Mouse (Mus musculus) right cerebral cortex, postnatal 25 days (tissue): ENCODE measurements around the gene Inhbc.
"Not testable (repeated sequence)": the region's sequence is repeated elsewhere in the genome, so short reads cannot be mapped to it uniquely, and the experiment has no call there.

Source experiments
- DNase-seq: peaks from one replicate; pipeline ENCODE4 v3.0.0; 2022

Gene Inhbc

DNA sequence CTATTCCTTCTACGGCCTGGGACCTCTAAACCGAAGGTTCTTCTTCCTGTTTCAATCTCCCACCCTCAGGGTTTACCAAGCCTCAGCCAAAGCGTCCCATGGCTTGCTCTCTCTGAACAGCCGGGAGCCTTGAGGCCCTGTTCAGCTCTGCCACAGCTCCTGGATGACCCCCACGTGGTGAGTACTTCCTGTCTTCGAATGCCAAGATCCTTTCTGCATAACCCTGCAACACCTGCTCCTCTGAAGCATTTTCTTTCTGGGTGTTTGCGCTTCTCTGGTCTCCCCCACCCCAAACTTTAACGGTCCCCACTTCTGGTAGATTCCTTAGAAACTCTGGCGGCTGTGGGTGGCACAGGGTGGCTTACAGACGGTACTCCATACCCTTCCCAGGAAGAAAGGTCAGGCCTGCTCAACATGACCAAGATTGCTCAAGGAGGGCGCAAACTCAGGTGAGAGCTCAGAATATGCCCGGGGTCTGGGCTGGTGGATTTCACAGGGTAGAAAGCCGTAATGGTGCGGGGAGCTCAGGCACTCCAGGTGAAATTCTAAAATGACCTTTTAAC lies 44.7 kb downstream of the Inhbc start:
- DNase-seq = no peak

DNA sequence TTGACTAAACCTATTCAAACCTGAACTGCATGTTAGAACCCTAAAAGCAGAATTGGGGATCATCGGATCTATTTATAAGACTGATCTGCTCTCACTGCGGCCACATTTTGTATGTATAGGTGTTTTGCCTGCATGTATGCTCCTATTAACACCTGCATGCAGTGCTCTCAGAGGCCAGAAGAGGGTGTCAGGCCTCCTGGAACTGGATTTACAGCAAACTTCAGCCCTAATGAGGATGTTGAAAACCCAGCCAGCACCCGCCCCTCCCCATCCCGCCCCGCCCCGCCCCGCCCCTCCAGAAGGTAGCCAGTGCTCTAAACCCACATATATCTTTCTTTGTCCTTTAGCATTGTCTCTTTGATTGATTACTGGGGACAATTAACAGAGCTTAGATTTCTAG lies 45.7 kb downstream of the Inhbc start:
- no peak for DNase-seq

DNA sequence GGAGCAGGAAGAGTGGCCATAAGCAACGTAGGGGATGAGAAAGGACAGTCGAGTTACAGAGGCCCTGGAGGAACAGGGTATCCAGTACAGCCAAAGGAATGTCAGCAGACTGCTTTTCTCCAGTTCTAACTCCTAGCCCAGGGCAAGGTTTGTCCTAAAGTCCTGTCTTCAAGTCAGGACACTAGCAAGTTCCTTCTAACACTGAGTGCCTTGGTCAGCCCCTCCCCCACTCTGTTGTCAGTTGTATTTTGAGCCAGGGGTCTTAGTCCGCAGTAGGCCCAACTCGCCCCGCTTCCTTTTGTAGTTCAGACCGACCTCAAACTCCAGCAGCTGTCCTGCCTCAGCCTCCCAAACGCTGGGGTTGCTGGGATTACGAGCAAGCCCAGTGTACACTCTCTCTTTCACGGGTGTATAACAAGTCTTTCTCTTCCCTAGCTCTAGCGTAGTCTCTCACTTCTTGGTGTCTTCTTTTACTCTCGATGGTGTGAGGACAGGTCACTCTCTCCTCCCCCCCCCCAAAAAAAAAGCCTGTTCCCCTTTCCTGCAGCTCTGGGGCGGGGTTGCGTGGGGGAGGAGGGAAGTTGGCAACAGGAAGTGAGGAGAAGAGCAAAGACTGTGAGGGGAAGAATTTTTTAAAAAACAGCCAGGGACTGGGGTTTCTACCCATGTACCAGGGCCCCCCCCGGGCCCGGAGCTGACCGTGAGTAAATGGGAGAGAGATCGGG lies 46.9 kb downstream of the Inhbc start:
- DNase-seq = no peak

DNA sequence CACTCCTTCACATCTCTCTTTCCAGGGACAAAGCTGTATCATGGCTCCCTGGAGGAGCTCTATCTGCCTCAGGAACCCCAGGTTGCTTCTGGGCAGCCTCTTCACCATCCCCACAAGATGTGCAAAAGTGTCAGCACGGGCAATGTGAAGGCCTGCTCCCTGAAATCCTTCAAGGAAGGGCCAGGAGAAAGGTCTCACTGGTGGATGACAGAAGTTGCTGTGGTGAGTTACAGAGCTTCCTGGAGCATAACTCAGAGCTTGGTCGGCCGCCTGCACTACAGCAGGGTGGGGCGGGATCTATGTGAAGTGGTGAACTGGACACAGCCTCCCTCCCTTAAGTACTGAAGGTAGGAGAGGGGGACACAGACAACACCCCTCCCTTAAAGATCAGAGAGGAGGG lies 47.6 kb downstream of the Inhbc start:
- no peak for DNase-seq

DNA sequence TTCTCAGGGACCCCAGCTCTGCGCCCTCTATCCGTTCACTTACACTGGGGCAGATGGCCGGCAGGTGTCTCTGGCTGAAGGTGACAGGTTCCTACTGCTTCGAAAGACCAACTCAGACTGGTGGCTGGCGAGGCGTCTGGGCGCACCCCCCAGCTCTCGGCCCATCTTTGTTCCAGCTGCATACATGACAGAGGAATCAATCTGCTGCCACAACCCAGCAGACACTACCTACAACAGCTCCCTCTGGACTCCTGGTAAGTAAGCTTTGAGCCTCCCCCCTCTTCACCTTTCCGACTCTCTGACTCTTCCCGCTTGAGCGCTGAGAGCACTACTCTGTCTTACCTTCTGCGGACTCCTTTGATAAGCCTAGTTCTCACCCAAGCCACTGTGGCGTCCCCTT lies 48.1 kb downstream of the Inhbc start:
- DNase-seq = no peak

DNA sequence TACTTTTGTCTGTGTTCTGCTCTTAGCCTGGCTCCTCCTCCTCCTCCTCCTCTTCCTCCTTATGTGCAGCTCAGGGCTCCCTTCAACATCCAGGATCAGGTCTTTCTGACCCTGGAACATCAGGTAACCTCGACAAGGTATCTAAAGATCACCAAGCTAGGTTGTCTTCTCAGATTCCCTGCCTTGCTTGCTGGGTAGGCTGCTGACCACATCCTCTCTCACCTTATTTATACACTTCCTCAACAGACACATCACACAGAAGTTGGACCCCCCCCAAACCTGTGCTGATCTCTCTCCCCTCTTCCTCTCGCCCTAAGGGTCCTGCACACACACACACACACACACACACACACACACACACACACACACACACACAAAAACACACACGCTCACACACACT lies 48.6 kb downstream of the Inhbc start, which contains the start of gene Arhgap9:
Arhgap9 (plus strand) TSS at position 344 of the 400 bp plus-strand sequence.
- DNase-seq = no peak

DNA sequence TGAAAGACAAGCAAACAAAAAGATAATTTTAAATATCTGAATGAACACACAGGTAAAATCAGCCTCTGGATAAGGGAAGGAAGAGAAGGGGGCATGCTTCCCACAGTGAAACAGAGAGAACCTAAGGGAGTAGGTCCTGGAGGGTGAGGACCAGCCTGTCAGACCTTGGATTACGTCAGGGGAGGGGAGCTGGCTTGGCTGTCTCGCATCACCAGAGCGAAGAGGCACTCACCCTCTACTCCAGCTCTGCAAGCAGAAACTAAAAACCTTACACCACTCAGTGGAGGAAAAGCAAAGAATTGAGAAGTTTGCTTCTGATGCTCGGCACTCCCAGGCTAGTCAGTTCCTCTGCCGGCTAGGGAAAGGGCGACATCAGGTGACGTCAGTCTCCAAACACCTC lies 50.3 kb downstream of the Inhbc start:
- DNase-seq = no peak

DNA sequence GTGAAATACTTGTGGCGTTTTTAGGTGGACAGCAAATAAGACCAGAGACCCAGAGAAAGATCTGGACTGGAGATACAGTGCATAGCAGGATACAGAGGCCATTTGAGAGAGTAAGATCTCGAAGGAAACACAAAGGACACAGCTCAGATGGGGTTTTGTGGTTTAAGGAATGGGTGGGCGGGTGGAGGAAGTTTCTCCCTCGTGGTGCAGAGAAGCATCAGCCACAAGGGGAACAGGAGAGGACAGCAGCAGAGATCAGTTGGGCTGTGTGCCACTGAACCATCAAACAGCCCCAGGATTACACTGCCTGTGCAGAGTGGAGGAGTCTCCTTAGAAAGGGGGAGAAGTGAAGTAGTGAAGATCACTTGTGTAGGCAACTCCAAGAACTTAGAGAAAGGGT lies 52.2 kb downstream of the Inhbc start:
- no peak for DNase-seq

DNA sequence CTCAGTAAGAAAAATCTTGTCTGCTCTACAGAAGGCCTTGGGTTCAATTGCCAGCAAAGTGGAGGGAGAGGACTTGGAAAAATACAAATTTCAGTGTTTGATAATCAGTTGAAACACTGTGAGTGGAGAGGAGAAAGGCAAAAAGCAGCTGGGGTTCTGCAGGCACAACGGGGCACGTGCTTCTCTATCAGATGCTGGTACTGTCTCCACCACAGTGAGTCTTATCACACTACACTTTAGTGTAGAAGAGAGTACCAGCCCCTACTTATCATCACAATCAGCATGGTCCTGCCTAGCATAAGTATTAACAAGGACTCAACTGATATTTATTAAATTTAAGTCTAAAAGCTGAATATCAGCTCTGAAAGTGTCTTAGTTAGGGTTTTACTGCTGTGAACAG lies 53.0 kb downstream of the Inhbc start:
- no peak for DNase-seq

DNA sequence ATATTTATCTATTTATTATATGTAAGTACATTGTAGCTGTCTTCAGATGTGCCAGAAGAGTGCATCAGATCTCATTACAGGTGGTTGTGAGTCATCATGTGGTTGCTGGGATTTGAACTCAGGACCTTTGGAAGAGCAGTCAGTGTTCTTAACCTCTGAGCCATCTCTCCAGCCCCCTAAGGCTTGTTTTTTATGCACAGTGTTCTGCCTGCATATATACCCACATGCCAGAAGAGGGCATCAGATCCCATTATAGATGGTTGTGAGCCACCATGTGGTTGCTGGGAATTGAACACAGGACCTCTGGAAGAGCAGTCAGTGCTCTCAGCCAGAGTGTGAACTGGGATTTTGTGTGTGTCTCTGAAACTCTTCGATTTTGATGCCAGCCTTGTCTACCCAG lies 55.3 kb downstream of the Inhbc start:
- not testable (repeated sequence) for DNase-seq

DNA sequence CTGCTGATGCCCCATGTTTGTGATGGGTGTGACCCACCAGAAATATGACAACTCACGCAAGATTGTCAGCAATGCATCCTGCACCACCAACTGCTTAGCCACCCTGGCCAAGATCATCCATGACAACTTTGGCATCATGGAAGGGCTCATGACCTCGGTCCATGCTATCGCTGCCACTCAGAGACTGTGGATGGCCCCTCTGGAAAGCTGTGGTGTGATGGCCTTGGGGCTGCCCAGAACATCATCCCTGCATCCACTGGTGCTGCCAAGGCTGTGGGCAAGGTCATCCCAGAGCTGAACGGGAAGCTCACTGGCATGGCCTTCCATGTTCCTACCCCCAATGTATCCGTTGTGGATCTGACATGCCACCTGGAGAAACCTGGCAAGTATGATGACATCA lies 56.7 kb downstream of the Inhbc start:
- not testable (repeated sequence) for DNase-seq

DNA sequence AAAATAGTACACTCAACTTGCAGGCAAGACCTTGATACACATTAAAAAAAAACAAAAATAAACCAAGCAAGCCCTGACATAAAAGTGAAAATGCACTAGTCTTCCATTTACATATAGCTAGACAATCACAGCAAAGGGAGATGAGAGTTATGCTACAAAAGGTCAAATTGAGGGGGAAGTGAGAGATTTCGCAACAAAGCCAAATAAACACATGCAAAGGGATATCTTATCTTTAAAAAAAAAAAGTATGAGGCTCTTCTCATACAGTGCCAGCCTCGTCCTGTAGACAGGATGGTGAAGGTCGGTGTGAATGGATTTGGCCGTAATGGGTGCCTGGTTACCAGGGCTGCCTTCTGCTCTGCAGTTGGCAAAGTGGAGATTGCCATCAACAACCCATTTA lies 57.4 kb downstream of the Inhbc start:
- no peak for DNase-seq

DNA sequence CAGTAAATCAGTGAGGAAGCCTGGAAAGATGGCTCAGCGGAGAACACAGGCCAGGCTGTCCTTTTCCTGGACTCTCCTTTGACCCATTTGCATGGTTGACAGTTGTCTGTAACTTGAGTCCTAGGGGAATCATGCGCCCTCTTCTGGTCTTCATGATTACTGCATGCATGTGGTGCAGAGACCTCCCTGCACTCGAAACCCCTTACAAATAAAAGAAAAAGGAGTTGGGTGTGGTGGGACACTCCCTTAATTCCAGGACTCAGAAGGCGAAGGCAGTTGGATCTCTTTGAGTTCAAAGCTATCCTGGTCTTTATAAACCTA lies 57.9 kb downstream of the Inhbc start:
- peak; percentile 64 for DNase-seq

DNA sequence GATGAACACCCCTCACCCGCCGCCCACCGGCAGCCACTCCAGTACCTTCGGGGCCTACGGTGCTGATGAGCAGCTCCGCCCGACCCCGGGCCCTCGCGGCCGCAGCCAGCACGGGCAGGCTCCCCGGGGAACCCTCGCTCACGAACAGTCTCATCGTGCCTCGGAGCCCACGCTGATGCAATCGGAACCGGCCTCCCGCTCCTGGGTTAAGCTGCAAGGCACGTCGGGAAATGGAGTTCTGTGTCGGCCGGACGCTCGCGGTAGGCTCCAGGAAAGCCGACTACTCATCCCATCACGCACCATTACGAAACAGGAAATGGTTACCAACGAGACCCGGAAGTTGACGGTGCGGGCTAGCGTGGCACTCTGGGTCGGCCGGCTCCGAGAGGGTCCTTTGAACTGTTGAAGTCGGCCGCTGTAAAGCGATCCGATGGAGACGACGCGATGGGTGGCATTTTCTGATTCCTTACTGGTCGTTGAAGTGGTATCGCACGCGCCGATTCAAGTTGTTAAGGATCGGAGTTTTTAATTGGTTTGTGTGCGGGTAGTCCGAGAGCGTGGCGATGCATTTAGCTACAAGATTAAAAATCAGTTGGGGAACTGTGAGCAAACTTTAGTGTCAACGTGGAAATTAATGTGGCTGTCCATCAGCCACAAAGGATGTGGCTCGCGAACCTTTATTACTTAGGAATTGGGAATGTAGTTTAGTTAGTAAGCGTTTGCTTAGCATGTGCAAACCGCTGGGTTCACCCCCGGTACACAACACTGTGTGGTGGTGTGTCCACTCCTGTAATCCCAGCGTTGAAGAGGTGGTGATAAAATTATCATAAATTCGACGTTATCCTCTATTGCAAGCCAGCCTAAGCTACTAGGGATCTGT lies 58.5 kb downstream of the Inhbc start, which contains the start of gene Mars:
Mars (minus strand) TSS at position 311 of the 880 bp plus-strand sequence.
- peak; percentile 93 for DNase-seq

DNA sequence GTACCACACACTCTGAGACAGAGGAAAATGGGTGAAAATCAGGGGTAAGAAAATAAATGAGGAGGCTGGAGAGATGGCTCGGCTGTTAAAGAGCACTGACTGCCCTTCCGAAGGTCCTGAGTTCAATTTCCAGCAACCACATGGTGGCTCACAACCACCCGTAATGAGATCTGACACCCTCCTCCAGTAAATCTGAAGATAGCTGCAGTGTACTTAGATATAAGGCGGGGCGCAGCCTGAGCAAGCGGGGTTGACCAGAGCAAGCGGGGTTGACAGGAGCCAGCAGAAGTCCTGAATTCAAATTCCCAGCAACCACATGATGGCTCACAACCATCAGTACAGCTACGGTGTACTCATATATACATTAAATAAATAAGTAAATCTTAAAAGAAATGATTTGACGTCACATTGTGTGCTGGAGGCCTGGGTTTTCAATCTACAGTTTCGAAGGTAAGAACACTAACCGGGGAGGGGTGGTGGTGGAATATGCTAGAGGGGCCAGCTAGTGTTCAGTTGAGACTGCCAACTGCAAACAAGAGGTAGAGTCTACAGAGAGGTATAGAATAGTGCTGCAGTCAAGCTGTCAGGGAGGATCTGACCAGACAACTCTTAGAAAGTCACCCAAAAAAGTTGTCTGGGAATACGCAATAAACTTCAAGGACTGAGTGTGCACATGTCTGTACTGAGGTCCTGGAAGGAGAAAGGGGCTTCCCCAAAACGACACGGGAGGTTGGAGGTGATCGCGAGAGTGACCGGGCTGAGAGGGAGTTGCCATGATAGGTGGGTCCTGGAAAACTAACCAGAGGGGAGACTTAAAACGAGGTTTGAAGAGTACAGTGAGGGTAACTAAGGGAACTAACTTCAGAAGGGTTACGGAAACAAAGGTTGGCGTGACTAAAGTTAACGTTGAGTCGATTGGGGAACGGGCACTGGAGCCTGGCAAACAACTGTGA lies 59.4 kb downstream of the Inhbc start:
- no peak for DNase-seq

DNA sequence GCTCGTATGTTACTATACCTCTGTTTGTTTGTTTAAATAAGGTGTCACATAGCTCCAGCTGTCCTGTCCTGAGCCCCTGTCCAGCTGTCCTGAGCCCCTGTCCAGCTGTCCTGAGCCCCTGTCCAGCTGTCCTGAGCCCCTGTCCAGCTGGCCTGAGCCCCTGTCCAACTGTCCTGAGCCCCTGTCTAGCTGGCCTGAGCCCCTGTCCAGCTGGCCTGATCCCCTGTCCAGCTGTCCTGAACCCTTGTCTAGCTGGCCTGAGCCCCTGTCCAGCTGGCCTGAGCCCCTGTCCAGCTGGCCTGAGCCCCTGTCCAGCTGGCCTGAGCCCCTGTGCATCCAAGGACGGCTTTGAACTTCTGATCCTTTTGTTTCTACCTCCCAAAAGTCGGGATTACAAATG lies 61.1 kb downstream of the Inhbc start:
- DNase-seq = not testable (repeated sequence)
